Mouse (Mus musculus) testis, adult 10 weeks (tissue): ENCODE results near the gene Ppcdc. TPM values are rescaled to one million over a fixed set of nuclear protein-coding genes. Genes with fewer than 3 reads are reported as not detected.

Experiments used
- polyA plus RNA-seq: library from polyadenylated mRNA; stranded (reverse); fragments of 350-450 nt; fragmentation: Illumina TruSeq; extraction: RNeasy Lipid Tissue Mini Kit (QIAGEN cat#74804); gene quantifications from one replicate; pipeline ENCODE4 v1.2.3, GENCODE M21; 2014; ENCODE audit warnings: low read depth, low replicate concordance

The Ppcdc gene
- polyA plus RNA-seq = 5.7 TPM

GRCm38 (mm10) chr9:57439522-57440295, at the start of gene Ppcdc:
Gene Ppcdc, minus strand, starts transcription at chr9:57440124.

GRCm38 (mm10) chr9:57467896-57468549, 28.1 kb upstream of the Ppcdc start, which contains the start of gene Scamp5:
Gene Scamp5, minus strand, starts transcription at chr9:57468060.

Other genes starting within 250 kb of the Ppcdc start
- gene Trcg1, start 203.6 kb downstream of the Ppcdc start, polyA plus RNA-seq = not detected
- 5.3 TPM for gene 1700017B05Rik, start 177.5 kb downstream of the Ppcdc start, polyA plus RNA-seq
- 1.2 TPM for gene Scamp5, start 27.9 kb upstream of the Ppcdc start, polyA plus RNA-seq
- 0.14 TPM for gene Rpp25, start 63.9 kb upstream of the Ppcdc start, polyA plus RNA-seq
- 491 TPM for gene Cox5a, start 81.2 kb upstream of the Ppcdc start, polyA plus RNA-seq
- gene Fam219b, start 97.4 kb upstream of the Ppcdc start, polyA plus RNA-seq = 3.2 TPM
- gene Mpi, start 112.6 kb upstream of the Ppcdc start, polyA plus RNA-seq = 102 TPM
- 26.7 TPM for gene Scamp2, start 120.8 kb upstream of the Ppcdc start, polyA plus RNA-seq
- 1.7 TPM for gene Ulk3, start 149.3 kb upstream of the Ppcdc start, polyA plus RNA-seq
- not detected for gene Cplx3, start 166.2 kb upstream of the Ppcdc start, polyA plus RNA-seq
- not detected for gene Lman1l, start 180.7 kb upstream of the Ppcdc start, polyA plus RNA-seq
- gene Csk, start 213.5 kb upstream of the Ppcdc start, polyA plus RNA-seq = 1.2 TPM
- gene Cyp1a2, start 243.6 kb upstream of the Ppcdc start, polyA plus RNA-seq = 0.10 TPM
- not detected for gene Cyp1a1, start 247.8 kb upstream of the Ppcdc start, polyA plus RNA-seq